In genomic region chr12:32953066-32953465, GRCm38 (mm10) we compare ENCODE assay signal across 8 mouse cellular contexts. TPM values are rescaled to one million over a fixed set of nuclear protein-coding genes. Genes with fewer than 3 reads are reported as not detected.
A peak's percentile ranks its signal among the peaks of the same experiment; 100 is the strongest.
DNase-seq lines count a peak whose midpoint lies in the region; ATAC-seq and TF ChIP-seq lines count a peak whose summit lies in the region.

No protein-coding gene starts in this region.

- peaks cover 34% of the 10 kb centered on the region for H3K4me1 ChIP-seq in embryonic facial prominence, embryonic 10.5 days
- H3K4me1 ChIP-seq in hindbrain, embryonic 15.5 days (replicated peaks) = peaks cover 25% of the 10 kb centered on the region
- peaks cover 8% of the 10 kb centered on the region for H3K4me1 ChIP-seq in midbrain, postnatal 0 days (ENCODE audit: insufficient read depth, low read length)

- TF ChIP-seq CTCF in midbrain, postnatal 0 days (IDR thresholded peaks at IDR 0.05) = no peak

- H3K36me3 ChIP-seq in embryonic facial prominence, embryonic 10.5 days (replicated peaks) = no peaks in the 10 kb centered on the region
- H3K36me3 ChIP-seq in hindbrain, embryonic 15.5 days = no peaks in the 10 kb centered on the region
- no peaks in the 10 kb centered on the region for H3K36me3 ChIP-seq in midbrain, postnatal 0 days (ENCODE audit: insufficient read depth, low read length)

- 20% methylated on average over 6 of the region's 6 CpGs for WGBS in embryonic facial prominence, embryonic 10.5 days
- 17% methylated on average over 6 of the region's 6 CpGs for WGBS in hindbrain, embryonic 15.5 days
- 18% methylated on average over 6 of the region's 6 CpGs for WGBS in midbrain, postnatal 0 days

- H3K9ac ChIP-seq in hindbrain, embryonic 15.5 days = peak overlapping the region; percentile 67
- H3K9ac ChIP-seq in midbrain, postnatal 0 days (replicated peaks; ENCODE audit: low read length, poor library complexity, severe bottlenecking) = peak overlapping the region; percentile 84

- DNase-seq in layer of hippocampus, adult 11-12 months (ENCODE audit: low spot score) = peak; percentile 9
- no peak for DNase-seq in layer of hippocampus, adult 9-11 months
- no peak for DNase-seq in embryonic facial prominence, embryonic 10.5 days (ENCODE audit: low spot score)
- no peak for DNase-seq in midbrain, postnatal 0 days (ENCODE audit: low spot score)
- DNase-seq in urinary bladder, postnatal 25 days (ENCODE audit: low spot score) = no peak
- no peak for DNase-seq in urinary bladder, postnatal 14 days (ENCODE audit: low spot score)

- H3K27me3 ChIP-seq in embryonic facial prominence, embryonic 10.5 days (replicated peaks; ENCODE audit: low read depth, poor library complexity, severe bottlenecking) = no peaks in the 10 kb centered on the region
- no peaks in the 10 kb centered on the region for H3K27me3 ChIP-seq in hindbrain, embryonic 15.5 days
- no peaks in the 10 kb centered on the region for H3K27me3 ChIP-seq in midbrain, postnatal 0 days (ENCODE audit: insufficient read depth, low read length)

- H3K27ac ChIP-seq in embryonic facial prominence, embryonic 10.5 days (replicated peaks) = peak overlapping the region; percentile 90
- peak overlapping the region; percentile 93 for H3K27ac ChIP-seq in hindbrain, embryonic 15.5 days (replicated peaks)
- H3K27ac ChIP-seq in midbrain, postnatal 0 days (ENCODE audit: low read depth, low read length) = peak overlapping the region; percentile 94; the same call in 1 of the 2 replicates

- ATAC-seq in hindbrain, embryonic 15.5 days (ENCODE audit: low FRiP score, low read depth) = no peak
- ATAC-seq in midbrain, postnatal 0 days (ENCODE audit: low FRiP score) = peak; percentile 1; the same call in 1 of the 2 replicates
- ATAC-seq in inflammation-experienced regulatory T-cells, adult 6 months = no peak

- peak overlapping the region; percentile 78 for H3K4me2 ChIP-seq in hindbrain, embryonic 15.5 days
- peak overlapping the region; percentile 57 for H3K4me2 ChIP-seq in midbrain, postnatal 0 days (ENCODE audit: low read depth, low read length, poor library complexity, severe bottlenecking)

- peak overlapping the region; percentile 81 for H3K4me3 ChIP-seq in embryonic facial prominence, embryonic 10.5 days
- H3K4me3 ChIP-seq in hindbrain, embryonic 15.5 days = peak overlapping the region; percentile 57
- H3K4me3 ChIP-seq in midbrain, postnatal 0 days (ENCODE audit: low read depth, low read length) = peak overlapping the region; percentile 88

- H3K9me3 ChIP-seq in embryonic facial prominence, embryonic 10.5 days = no peaks in the 10 kb centered on the region
- no peaks in the 10 kb centered on the region for H3K9me3 ChIP-seq in hindbrain, embryonic 15.5 days
- no peaks in the 10 kb centered on the region for H3K9me3 ChIP-seq in midbrain, postnatal 0 days (ENCODE audit: low read length)

RNA-seq across cellular contexts. Expression of gene Sypl, which starts 0.6 kb away (rescaled TPM):
- 48.6 and 50.3 TPM in 2 replicates for polyA plus RNA-seq in embryonic facial prominence, embryonic 10.5 days (2016; fragmentation: Nextera tagmentation; extraction: Ambion mirVana)
- polyA plus RNA-seq in hindbrain, embryonic 15.5 days (2015; fragmentation: Nextera tagmentation; extraction: Ambion mirVana) = 39.5 and 42.6 TPM in 2 replicates
- total RNA-seq in midbrain, postnatal 0 days (2014; rRNA removed) = 15.2 and 19.3 TPM in 2 replicates
- 35.2 and 37.1 TPM in 2 replicates for polyA plus RNA-seq in midbrain, postnatal 0 days (2015; fragmentation: Nextera tagmentation; extraction: Ambion mirVana)
- polyA plus RNA-seq in inflammation-experienced regulatory T-cells, adult 6 months (2017; shearing (Covaris generic)) = 100 to 1,000 TPM in 2 of 3 experiments, 10 to 100 TPM in 1; 64.6 to 105 (median 104) TPM
